Mouse (Mus musculus) cerebellum, postnatal 4 days (tissue): ENCODE data around the gene Olfr1250.
"Not testable (repeated sequence)": the region's sequence is repeated elsewhere in the genome, so short reads cannot be mapped to it uniquely, and the experiment has no call there.

Experiments used
- DNase-seq, 2 experiments: peaks; one replicate each; pipeline ENCODE4 v3.0.0; 2022; ENCODE audit warnings: low spot score in 2 of 2, mixed read lengths in 1 of 2

Olfr1250 gene

GRCm38 (mm10) chr2:89661367-89661766 is at the start of gene Olfr1250:
Gene Olfr1250, minus strand, starts transcription at chr2:89661467.
- no peak for DNase-seq

GRCm38 (mm10) chr2:89691980-89692379 is 30.7 kb upstream of the Olfr1250 start:
- DNase-seq = no peak

- DNase-seq = no peak
These were observed 10.6 kb upstream of the Olfr1250 start, which contains the start of gene Olfr1251 for GRCm38 (mm10) chr2:89671836-89672235. Gene Olfr1251, minus strand, starts transcription at chr2:89671936.

- no peak for DNase-seq
These were observed 26.4 kb downstream of the Olfr1250 start, which contains the start of gene Olfr1249 for GRCm38 (mm10) chr2:89634883-89635282. Gene Olfr1249, minus strand, starts transcription at chr2:89634983.

- not testable (repeated sequence) for DNase-seq
These were observed 43.1 kb downstream of the Olfr1250 start, which contains the start of gene Olfr1248 for GRCm38 (mm10) chr2:89618145-89618544. Gene Olfr1248, minus strand, starts transcription at chr2:89618245.

- no peak for DNase-seq
These were observed 47.2 kb downstream of the Olfr1250 start, which contains the start of gene Olfr1247 for GRCm38 (mm10) chr2:89614030-89614429. Gene Olfr1247, minus strand, starts transcription at chr2:89614130.
